Mouse (Mus musculus) hindbrain, postnatal 0 days (tissue): Measurements from ENCODE around the gene Nono. TPM values are rescaled to one million over a fixed set of nuclear protein-coding genes. Genes with fewer than 3 reads are reported as not detected.
A peak's percentile ranks its signal among the peaks of the same experiment; 100 is the strongest.
"Not testable (repeated sequence)": the region's sequence is repeated elsewhere in the genome, so short reads cannot be mapped to it uniquely, and the experiment has no call there.

Experiments
- ATAC-seq: fragments of 200-750 bp; cut with Nextera tagmentation; 2 replicates; pipeline ENCODE4 v1.8.0; 2017; ENCODE audit warnings: mild to moderate bottlenecking, moderate TSS enrichment, moderate library complexity
- DNase-seq: peaks from one replicate; pipeline ENCODE4 v3.0.0-alpha.2; 2015; ENCODE audit warnings: low spot score
- H3K27ac ChIP-seq: fragments of 300-500 bp; sonication (generic); 2 replicates; pipeline ENCODE4 v1.5.1; 2014; ENCODE audit warnings: mild to moderate bottlenecking
- H3K27me3 ChIP-seq: fragments of 300-500 bp; sonication (generic); 2 replicates; pipeline ENCODE4 v1.6.1; 2014; ENCODE audit warnings: low read length, mixed read lengths; ENCODE audit not compliant: insufficient read depth
- H3K36me3 ChIP-seq: fragments of 300-500 bp; sonication (generic); 2 replicates; pipeline ENCODE4 v1.6.1; 2014; ENCODE audit warnings: low read length, mixed read lengths; ENCODE audit not compliant: insufficient read depth
- H3K4me1 ChIP-seq: fragments of 300-500 bp; sonication (generic); 2 replicates; pipeline ENCODE4 v1.6.1; 2014; ENCODE audit warnings: antibody characterized with exemption, low read length, mixed read lengths; ENCODE audit not compliant: insufficient read depth
- H3K4me2 ChIP-seq: fragments of 300-500 bp; sonication (generic); 2 replicates; pipeline ENCODE4 v1.6.1; 2014; ENCODE audit warnings: low read depth, mild to moderate bottlenecking, low read length, moderate library complexity, mixed read lengths
- H3K4me3 ChIP-seq: fragments of 300-500 bp; sonication (generic); 2 replicates; pipeline ENCODE4 v1.5.1; 2014; ENCODE audit warnings: low read length
- H3K9ac ChIP-seq: fragments of 300-500 bp; sonication (generic); replicated peaks from 2 replicates; pipeline ENCODE4 v1.6.1; 2014; ENCODE audit warnings: mild to moderate bottlenecking, low read length, moderate library complexity, mixed read lengths
- H3K9me3 ChIP-seq: fragments of 300-500 bp; sonication (generic); 2 replicates; pipeline ENCODE4 v1.6.1; 2016; ENCODE audit warnings: low read length, mixed read lengths
- CTCF ChIP-seq: IDR thresholded peaks from 2 replicates; pipeline ENCODE4 v1.5.1; 2016; ENCODE audit warnings: antibody characterized with exemption, control low read depth, low read depth
- WGBS: fragments of 180-500 bp; shearing (Covaris S2); extraction: QIAGEN DNeasy Blood & Tissue Kit; methylation state at CpG from one replicate; pipeline ENCODE4 v1.1.7; 2014; 5-methylcytosine and 5-hydroxymethylcytosine counted together
- polyA plus RNA-seq: library from polyadenylated mRNA; unstranded; fragments of >200 nt; fragmentation: Nextera tagmentation; extraction: Ambion mirVana; gene quantifications from 2 replicates; pipeline ENCODE4 v1.2.1, GENCODE M21; 2015
- total RNA-seq: library from RNA; depleted of rRNA; stranded (reverse); fragments of >200 nt; gene quantifications from 2 replicates; pipeline ENCODE4 v1.2.3, GENCODE M21; 2014; rRNA removed

The Nono gene
- total and polyA plus RNA-seq, 2 experiments from 2014 or later, result 189 to 201 TPM

DNA sequence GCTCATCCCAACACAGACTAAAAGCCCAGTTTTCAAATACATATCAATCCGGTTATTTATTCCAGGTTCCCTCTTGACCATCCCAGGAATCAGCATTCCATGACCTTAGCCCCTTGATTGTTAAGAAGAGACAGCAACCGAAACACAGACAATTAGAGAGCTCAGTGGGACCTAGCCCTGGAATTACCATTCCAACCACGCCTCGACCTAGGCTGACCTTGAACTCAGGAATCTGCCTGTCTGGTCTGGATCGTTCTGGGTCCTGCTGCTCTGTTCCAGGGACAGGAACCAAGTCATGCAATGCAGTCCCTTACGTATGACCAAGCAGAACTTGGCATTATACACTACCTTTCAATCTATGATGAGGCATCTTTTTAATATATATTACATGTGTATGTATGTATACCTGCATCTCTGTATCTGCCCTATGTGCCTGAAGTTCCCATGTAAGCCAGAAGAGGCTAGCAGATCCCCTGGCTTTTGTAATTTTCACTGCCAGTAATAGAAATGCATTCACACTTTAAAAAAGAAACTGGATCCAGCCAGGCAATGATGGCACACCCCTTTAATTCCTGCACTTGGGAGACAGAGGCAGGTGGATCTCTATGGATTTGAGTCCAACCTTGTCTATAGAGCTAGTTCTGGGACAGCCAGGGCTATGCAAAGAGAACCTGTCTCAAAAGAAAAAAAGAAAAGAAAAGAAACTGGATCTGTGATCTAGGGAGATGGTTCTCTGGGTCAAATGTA, 52.7 kb downstream of the Nono start:
- Histone ChIP-seq H3K9ac (no peak overlapping the region), H3K27ac (no peak overlapping the region), H3K4me1 (no peaks in the 10 kb centered on the region), H3K9me3 (no peaks in the 10 kb centered on the region), H3K4me2 (no peak overlapping the region), H3K4me3 (no peak overlapping the region), H3K27me3 (no peaks in the 10 kb centered on the region), H3K36me3 (no peaks in the 10 kb centered on the region)
- WGBS, result 75% methylated on average over 6 of the region's 6 CpGs
- TF ChIP-seq CTCF, result no peak
- ATAC-seq (no peak), DNase-seq (no peak)

DNA sequence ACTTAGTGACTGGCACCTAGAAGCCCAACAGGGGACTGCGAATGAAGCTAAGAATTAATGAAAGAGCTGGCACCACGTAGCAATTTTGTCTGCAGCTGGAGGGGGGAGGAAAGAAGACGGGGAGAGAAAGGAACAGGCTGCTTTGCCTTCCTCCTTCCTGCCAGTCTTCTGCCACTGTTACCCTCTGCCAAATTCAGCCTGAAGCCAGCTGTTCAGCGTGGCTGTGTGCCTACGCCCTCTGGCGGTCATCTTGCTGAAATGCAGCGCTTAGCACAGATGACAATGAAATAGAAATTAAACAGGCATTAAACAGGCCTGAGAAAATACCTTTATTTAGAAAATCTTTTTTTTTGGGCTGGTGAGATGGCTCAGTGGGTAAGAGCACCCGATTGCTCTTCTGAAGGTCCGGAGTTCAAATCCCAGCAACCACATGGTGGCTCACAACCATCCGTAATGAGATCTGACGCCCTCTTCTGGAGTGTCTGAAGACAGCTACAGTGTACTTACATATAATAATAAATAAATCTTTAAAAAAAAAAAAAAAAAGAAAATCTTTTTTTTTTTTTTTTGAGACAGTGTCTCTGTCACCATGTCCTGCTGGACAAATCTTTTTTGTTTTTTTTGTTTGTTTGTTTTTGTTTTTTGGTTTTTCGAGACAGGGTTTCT, 57.5 kb downstream of the Nono start:
- not testable (repeated sequence) for H3K36me3 ChIP-seq, H3K9me3 ChIP-seq, H3K4me1 ChIP-seq, H3K4me2 ChIP-seq, H3K9ac ChIP-seq, H3K4me3 ChIP-seq, H3K27me3 ChIP-seq, H3K27ac ChIP-seq
- DNase-seq (peak; percentile 74), ATAC-seq (peak; percentile 83)
- TF ChIP-seq CTCF, result peak; percentile 81
- 28% methylated on average over 10 of the region's 12 CpGs for WGBS

Other genes with a start within 250 kb of the Nono start
- gene Snx12, start 206.8 kb upstream of the Nono start, total RNA-seq, result 38.0 and 42.6 TPM in 2 replicates
- gene Snx12, start 206.8 kb upstream of the Nono start, polyA plus RNA-seq, result 32.0 and 37.3 TPM in 2 replicates
- 16.9 and 21.4 TPM in 2 replicates for gene Foxo4, start 174.8 kb upstream of the Nono start, total RNA-seq
- 0.63 and 0.93 TPM in 2 replicates for gene Foxo4, start 174.8 kb upstream of the Nono start, polyA plus RNA-seq
- not detected in 2 replicates for gene Gm614, start 165.3 kb upstream of the Nono start, total RNA-seq
- not detected in 2 replicates for gene Gm614, start 165.3 kb upstream of the Nono start, polyA plus RNA-seq
- 1.7 and 2.7 TPM in 2 replicates for gene Il2rg, start 161.1 kb upstream of the Nono start, total RNA-seq
- 5.1 and 5.8 TPM in 2 replicates for gene Il2rg, start 161.1 kb upstream of the Nono start, polyA plus RNA-seq
- gene Gm20489, start 160.3 kb upstream of the Nono start, total RNA-seq, result not detected in 2 replicates
- not detected in 2 replicates for gene Gm20489, start 160.3 kb upstream of the Nono start, polyA plus RNA-seq
- gene Med12, start 155.3 kb upstream of the Nono start, total RNA-seq, result 50.0 and 64.9 TPM in 2 replicates
- 19.0 TPM in 2 replicates for gene Med12, start 155.3 kb upstream of the Nono start, polyA plus RNA-seq
- gene Nlgn3, start 130.2 kb upstream of the Nono start, total RNA-seq, result 152 and 171 TPM in 2 replicates
- gene Nlgn3, start 130.2 kb upstream of the Nono start, polyA plus RNA-seq, result 59.7 and 70.1 TPM in 2 replicates
- 0.68 and 4.0 TPM in 2 replicates for gene Gjb1, start 52.9 kb upstream of the Nono start, total RNA-seq
- gene Gjb1, start 52.9 kb upstream of the Nono start, polyA plus RNA-seq, result 2.0 and 2.5 TPM in 2 replicates
- gene Zmym3, start 8.5 kb upstream of the Nono start, total RNA-seq, result 169 and 208 TPM in 2 replicates
- gene Zmym3, start 8.5 kb upstream of the Nono start, polyA plus RNA-seq, result 91.9 and 93.3 TPM in 2 replicates
- 1.6 and 4.9 TPM in 2 replicates for gene Itgb1bp2, start 19.8 kb downstream of the Nono start, total RNA-seq
- gene Itgb1bp2, start 19.8 kb downstream of the Nono start, polyA plus RNA-seq, result 0.58 and 1.1 TPM in 2 replicates
- gene Taf1, start 103.4 kb downstream of the Nono start, total RNA-seq, result 20.0 and 20.7 TPM in 2 replicates
- 12.5 and 13.4 TPM in 2 replicates for gene Taf1, start 103.4 kb downstream of the Nono start, polyA plus RNA-seq
- 118 and 130 TPM in 2 replicates for gene Ogt, start 210.7 kb downstream of the Nono start, total RNA-seq
- 88.6 and 99.7 TPM in 2 replicates for gene Ogt, start 210.7 kb downstream of the Nono start, polyA plus RNA-seq